Mouse (Mus musculus): Measurements from ENCODE around the gene Slpi. TPM values are rescaled to one million over a fixed set of nuclear protein-coding genes. Genes with fewer than 3 reads are reported as not detected.
A peak's percentile ranks its signal among the peaks of the same experiment; 100 is the strongest.
"Not testable (repeated sequence)": the region's sequence is repeated elsewhere in the genome, so short reads cannot be mapped to it uniquely, and the experiment has no call there.

Gene Slpi
- total RNA-seq, 4 experiments from 2014 or later, result 1.2 to 1.5 (median 1.2) TPM; not detected in 1

- no peak for DNase-seq (ENCODE audit: low spot score in 2 of 2)
Measured at GRCm38 (mm10) chr2:164381726-164382125, 7.2 kb downstream of the Slpi start.

GRCm38 (mm10) chr2:164377478-164378426 is 11.1 kb downstream of the Slpi start:
- no peak for DNase-seq (ENCODE audit: low spot score in 2 of 2)

DNA sequence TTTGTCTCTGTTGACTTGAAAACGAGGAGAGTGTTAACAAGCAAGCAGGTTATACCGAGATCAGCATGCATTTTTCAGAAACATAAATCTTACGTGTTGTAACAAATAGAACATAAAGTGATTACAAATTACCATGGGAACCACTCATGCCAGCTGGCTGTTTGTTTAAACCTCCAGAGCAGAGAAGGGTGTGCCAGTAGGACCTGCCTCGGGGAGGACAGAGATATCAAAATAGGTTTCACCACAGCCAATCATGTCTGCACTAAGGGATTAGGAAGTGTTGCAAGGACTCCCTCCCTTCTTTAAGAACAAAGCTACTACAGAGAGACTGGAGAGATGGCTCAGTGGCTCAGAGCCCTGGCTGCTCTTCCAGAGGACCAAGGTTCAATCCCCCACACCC is 15.7 kb downstream of the Slpi start:
- DNase-seq (ENCODE audit: low spot score in 2 of 2), result peak in 1 of 2 experiments; percentile 18

DNA sequence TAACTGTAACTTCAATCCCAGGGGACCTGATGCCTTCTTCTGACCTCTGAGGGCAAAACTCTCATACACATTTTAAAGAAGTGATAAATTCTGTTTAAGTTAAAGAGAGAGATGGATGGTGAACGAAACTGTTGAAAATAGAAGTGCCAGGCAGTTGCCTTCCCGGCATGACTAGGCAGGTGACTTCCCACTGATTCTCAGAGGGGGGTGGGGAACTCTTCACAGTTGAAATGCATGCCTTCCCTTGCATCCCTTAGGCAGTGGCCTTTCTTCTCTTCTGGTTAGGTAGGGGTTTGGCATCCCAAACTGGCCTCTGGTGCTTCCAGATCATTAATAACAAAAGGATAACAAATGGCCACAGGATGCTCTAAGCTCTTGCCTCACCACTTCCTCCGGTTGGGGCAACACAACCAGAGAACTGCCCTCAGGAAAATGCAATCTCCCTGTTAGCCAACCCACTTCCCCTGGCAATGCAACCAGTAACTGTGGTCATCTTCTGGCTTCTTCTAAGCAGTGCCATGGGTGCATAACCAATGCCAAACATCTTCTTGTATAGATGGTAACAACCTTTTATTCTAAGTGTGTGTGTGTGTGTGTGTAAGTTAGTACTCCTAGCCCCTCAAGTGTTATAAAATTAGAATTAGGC is 16.4 kb downstream of the Slpi start:
- no peak for DNase-seq (ENCODE audit: low spot score in 2 of 2)

GRCm38 (mm10) chr2:164371371-164371770 is 17.5 kb downstream of the Slpi start:
- DNase-seq (ENCODE audit: low spot score in 2 of 2), result no peak

DNA sequence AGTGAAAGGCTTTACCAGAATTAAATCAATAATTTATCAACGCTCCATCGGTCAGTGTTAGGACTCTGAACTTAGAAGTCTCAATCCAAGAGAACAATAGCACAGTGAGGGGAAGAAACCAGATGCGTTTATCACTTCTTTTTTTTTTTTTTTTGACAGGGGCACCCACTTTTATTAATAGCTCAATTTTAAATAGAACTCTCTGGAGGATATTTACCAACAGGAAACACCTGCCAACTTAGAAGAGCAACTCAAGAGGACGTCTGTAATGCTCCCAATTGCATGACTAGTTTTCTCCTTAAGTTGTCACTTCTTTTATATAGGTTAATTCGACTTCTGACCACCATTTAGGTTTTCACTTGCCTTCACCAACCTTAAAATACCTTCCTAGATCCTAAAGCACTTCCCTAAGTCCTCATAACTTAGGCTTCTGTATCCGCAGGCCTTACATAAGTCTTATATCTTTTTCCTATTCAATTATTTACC is 20.2 kb downstream of the Slpi start:
- DNase-seq (ENCODE audit: low spot score in 2 of 2), result no peak

- DNase-seq (ENCODE audit: low spot score in 2 of 2), result no peak
Measured at GRCm38 (mm10) chr2:164366947-164367346, 21.9 kb downstream of the Slpi start.

DNA sequence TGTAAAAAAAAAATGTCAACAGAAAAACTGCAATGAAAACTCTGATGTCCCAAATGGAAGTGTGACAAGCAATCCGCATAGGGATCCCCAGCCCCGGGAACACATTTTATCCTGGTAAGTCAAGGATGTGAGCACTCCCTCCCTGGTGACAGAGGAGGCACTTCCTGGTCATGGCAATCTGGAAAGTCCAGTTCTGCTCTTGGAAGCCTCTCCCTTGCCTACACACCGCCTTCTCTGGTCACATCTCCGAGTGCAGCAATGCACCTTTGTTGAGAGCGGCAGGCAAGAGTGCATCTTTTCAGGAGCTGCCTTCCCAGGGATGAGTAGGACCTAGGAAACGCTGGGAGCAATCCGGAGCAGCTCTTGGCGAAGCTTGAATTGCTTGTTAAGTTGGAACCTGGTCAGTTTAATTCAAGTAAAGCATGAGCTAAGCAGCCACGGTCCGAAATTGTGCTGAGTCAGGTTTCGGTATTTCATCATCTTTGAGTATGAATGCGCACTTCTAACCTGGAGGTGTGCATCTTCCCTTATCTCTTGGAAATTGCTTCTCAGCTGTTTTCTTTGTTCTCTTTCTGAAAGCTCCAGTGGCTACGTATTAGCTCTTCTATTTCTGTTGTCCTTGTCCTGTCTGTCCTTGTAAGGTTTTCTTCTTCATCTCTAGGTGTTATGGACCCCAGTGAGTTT is 27.8 kb downstream of the Slpi start:
- DNase-seq (ENCODE audit: low spot score in 2 of 2), result no peak

- no peak for DNase-seq (ENCODE audit: low spot score in 2 of 2)
Measured at GRCm38 (mm10) chr2:164359668-164360067, 29.2 kb downstream of the Slpi start.

DNA sequence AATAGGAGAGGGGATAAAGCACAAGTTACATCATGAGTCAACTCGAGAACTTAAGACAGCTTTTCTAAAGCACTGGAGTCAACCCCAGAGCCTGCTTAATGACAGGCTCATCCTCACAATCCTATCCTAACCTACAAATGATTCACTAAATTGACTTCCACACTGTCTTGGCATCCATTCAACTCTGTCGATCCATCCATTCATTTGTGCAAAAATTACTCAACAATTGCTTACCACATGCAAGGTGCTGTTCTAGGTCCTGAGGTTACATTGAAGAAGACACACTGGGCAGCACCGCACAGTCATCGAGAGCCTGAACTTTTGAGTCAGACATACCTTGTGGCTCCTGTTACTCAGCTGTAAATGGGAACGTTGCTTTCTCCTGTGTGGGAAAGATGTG is 29.9 kb downstream of the Slpi start:
- DNase-seq (ENCODE audit: low spot score in 2 of 2), result no peak

DNA sequence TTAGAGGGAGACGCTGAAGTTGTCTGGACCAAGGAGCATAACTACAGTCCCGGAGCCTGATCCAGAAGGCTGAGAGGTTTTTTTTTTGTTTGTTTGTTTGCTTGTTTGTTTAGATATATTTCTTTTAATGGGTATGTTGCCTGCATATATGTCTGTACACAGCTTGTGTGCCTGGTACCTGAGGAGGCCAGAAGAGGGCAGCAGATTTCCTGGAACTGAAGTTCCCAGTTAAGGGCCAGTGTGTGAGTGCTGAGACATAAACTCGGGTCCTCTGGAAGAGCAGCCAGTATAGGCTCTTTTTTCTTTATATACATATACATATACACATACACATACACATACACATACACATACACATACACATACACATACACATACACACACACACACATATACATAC is 30.5 kb downstream of the Slpi start:
- no peak for DNase-seq (ENCODE audit: low spot score in 2 of 2)

GRCm38 (mm10) chr2:164356177-164356967 is 32.5 kb downstream of the Slpi start:
- DNase-seq (ENCODE audit: low spot score in 2 of 2), result no peak

DNA sequence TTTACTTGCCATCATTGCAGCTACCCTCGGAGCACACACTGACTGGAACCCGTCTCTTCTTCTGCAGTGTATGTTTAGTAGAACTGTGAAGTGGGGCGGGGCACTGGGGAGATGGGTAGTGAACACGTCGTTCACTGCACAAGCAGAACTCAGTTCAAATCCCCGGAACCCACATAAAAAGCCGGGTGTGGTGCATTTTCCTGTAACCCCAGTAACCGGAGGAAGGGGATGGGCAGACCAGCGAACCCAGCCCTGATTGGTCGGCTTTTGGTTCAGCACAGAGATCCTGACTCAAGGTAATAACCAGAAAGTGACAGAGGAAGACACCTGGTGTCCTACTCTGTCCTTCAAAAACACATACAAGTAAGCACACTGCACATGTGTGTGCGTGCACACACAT is 35.5 kb downstream of the Slpi start:
- no peak for DNase-seq (ENCODE audit: low spot score in 2 of 2)

DNA sequence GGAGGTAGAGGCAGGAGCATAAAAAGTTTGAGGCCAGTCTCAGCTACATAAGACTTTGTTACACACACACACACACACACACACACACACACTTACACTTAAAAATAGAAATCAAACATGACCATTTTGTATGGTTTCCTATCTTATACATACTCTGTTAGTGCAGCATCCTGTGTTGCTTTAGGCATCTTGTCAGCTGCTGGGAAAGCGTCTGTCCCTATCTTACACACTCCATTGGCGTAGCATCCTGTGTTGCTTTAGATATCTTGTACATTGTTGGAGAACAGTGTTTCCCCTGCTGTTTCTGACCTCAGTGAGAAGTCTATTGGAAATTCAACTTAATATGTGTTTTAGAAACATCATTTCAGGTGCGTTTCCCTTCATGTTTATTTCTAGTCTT is 36.2 kb downstream of the Slpi start:
- no peak for DNase-seq (ENCODE audit: low spot score in 2 of 2)

DNA sequence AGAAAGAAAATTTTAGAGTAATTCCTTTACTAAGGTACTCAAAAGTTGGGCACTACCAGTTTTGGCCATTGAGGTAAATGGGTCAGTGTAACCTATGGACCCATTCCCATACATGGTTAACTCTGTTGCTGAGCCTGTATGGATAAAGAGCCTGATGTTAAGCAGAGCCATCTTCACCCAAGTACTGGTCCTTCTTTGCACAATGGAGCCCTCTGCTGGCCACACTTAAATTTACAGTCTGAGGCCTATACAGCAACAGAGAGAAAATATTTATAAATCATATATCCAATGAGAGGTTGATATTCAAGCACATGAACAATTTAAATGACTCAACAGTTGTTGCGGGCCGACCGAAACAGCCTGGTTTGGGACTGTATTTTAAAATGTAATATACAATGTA is 39.9 kb downstream of the Slpi start:
- DNase-seq (ENCODE audit: low spot score in 2 of 2), result peak in 1 of 2 experiments; percentile 18

DNA sequence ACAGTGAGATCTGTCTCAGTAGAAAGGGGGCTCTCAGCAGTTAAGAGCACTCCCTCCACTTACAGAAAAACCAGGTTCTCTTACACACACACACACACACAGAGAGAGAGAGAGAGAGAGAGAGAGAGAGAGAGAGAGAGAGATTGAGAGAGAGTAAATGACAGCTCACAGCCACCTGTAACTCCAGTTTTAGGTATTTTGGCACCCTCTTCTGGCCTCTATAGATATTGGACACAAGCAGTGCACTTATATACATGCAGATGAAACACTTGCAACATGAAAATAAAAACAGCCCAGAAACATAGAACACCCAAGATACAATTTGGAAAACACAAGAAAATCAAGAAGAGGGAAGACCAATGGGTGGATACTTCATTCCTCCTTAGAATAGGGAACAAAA is 41.2 kb downstream of the Slpi start:
- not testable (repeated sequence) for DNase-seq (ENCODE audit: low spot score in 2 of 2)

DNA sequence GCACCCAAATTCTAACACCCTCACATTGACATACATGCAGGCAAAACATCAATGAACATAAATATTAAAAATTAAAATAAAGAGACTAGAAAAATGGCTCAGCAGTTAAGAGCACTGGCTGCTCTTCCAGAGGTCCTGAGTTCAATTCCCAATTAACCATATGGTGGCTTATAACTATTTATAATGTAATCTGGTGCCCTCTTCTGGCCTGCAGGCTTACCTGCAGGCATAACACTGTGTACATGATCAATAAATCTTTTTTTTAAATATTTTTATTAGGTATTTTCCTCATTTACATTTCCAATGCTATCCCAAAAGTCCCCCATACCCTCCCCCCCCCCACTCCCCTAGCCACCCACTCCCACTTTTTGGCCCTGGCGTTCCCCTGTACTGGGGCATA is 45.2 kb downstream of the Slpi start:
- not testable (repeated sequence) for DNase-seq (ENCODE audit: low spot score in 2 of 2)

- not testable (repeated sequence) for DNase-seq (ENCODE audit: low spot score in 2 of 2)
Measured at GRCm38 (mm10) chr2:164332440-164332839, 56.5 kb downstream of the Slpi start, which contains the start of gene Svs5. Svs5 (plus strand) TSS chr2:164332740.

DNA sequence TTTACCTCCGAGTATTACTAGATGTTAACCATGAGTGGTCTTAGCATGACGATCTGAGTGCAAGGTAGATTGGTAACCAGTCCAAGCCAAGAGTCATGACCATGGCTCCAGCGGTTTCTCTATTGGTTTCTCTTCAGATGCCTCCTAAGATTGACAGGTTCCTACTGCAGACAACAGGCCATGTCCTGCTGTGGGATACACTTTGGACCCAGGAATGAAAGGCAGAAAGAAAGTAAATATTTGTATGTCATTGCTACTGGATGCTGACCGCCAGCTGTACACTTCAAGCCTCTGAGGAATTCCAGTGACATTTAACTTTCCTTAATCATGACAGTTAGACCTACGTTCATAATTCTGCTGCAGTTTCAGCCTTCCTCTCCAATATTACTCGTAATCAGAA is 67.9 kb downstream of the Slpi start:
- DNase-seq (ENCODE audit: low spot score in 2 of 2), result no peak

DNA sequence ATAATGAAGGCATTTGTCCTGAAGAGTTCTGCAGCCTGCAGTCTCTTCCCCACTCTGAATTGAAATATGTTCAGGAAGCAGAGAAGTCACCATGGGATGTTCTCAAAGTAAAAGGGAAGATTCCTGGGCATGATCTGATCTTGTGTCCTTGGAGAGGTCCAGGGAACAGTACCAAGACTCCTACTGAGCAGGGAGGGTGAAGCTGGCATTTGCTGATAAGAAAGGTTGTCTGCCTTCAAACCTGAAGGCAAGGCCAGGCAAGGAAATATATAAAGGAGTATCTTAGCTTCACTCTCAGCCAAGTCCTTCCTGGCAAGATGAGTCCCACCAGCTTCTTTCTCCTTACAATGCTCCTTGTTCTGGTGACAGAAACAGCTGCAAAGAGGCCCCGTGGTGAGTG is 72.4 kb downstream of the Slpi start, which contains the start of gene Svs6:
TSS of gene Svs6 (plus strand) at position 301 of the 400 bp plus-strand sequence.
- DNase-seq (ENCODE audit: low spot score in 2 of 2), result not testable (repeated sequence)

DNA sequence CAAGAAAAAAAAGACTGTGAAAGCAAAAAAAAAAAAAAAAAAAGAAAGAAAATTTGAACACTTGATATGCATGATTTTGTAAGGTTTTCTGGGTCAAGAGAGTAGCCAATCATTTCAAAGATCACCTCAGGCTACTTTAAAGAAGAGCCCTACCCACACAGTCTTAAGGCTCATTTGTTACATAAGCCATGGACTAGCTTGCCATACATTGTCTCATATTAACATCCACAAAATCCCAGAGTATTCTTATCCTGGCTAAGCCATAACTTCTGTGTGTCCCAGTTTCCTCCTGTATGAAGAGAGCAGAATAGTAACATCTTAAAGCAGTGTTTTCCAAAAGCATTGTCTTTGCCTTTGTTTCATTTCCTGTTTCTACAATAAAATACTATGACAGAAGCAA is 73.4 kb downstream of the Slpi start:
- not testable (repeated sequence) for DNase-seq (ENCODE audit: low spot score in 2 of 2)
